Comparison of ENCODE assay signal across 15 mouse cellular contexts in genomic region chr4:147417157-147417778, GRCm38 (mm10). TPM values are rescaled to one million over a fixed set of nuclear protein-coding genes. Genes with fewer than 3 reads are reported as not detected.
DNase-seq lines count a peak whose midpoint lies in the region; ATAC-seq and TF ChIP-seq lines count a peak whose summit lies in the region.
"Had no signal": no experiment of that assay in that cellular context is flagged by ENCODE, and none has a peak within 500 bp of the region (broad histone marks: within the 10 kb centered on the region; RNA-seq: fewer than 3 reads in every experiment).

No protein-coding gene starts in this region.

- no peak overlapping the region for H3K9ac ChIP-seq in forebrain, embryonic 12.5 days
- no peak overlapping the region for H3K9ac ChIP-seq in liver, embryonic 12.5 days
- H3K9ac ChIP-seq in liver, postnatal 0 days (replicated peaks): no peak overlapping the region
- H3K9ac ChIP-seq in hindbrain, embryonic 13.5 days: no peak overlapping the region
- no peak overlapping the region for H3K9ac ChIP-seq in midbrain, postnatal 0 days (replicated peaks; ENCODE audit: low read length, poor library complexity, severe bottlenecking)

- H3K4me3 ChIP-seq in forebrain, embryonic 10.5 days: no peak overlapping the region
- H3K4me3 ChIP-seq in forebrain, embryonic 12.5 days (replicated peaks): no peak overlapping the region
- H3K4me3 ChIP-seq in liver, embryonic 12.5 days: no peak overlapping the region
- no peak overlapping the region for H3K4me3 ChIP-seq in liver, postnatal 0 days (ENCODE audit: low read depth, low read length)
- no peak overlapping the region for H3K4me3 ChIP-seq in hindbrain, embryonic 13.5 days
- no peak overlapping the region for H3K4me3 ChIP-seq in midbrain, postnatal 0 days (ENCODE audit: low read depth, low read length)

- TF ChIP-seq CTCF in liver, postnatal 0 days (IDR thresholded peaks at IDR 0.05; ENCODE audit: low read depth): no peak
- TF ChIP-seq CTCF in midbrain, postnatal 0 days (IDR thresholded peaks at IDR 0.05): no peak

- no peaks in the 10 kb centered on the region for H3K36me3 ChIP-seq in forebrain, embryonic 10.5 days (replicated peaks)
- H3K36me3 ChIP-seq in forebrain, embryonic 12.5 days (replicated peaks): no peaks in the 10 kb centered on the region
- no peaks in the 10 kb centered on the region for H3K36me3 ChIP-seq in liver, embryonic 12.5 days
- H3K36me3 ChIP-seq in liver, postnatal 0 days (replicated peaks; ENCODE audit: insufficient read depth, low read length): no peaks in the 10 kb centered on the region
- no peaks in the 10 kb centered on the region for H3K36me3 ChIP-seq in hindbrain, embryonic 13.5 days
- H3K36me3 ChIP-seq in midbrain, postnatal 0 days (ENCODE audit: insufficient read depth, low read length): no peaks in the 10 kb centered on the region

- H3K4me1 ChIP-seq in forebrain, embryonic 10.5 days: no peaks in the 10 kb centered on the region
- H3K4me1 ChIP-seq in forebrain, embryonic 12.5 days: no peaks in the 10 kb centered on the region
- no peaks in the 10 kb centered on the region for H3K4me1 ChIP-seq in liver, embryonic 12.5 days
- no peaks in the 10 kb centered on the region for H3K4me1 ChIP-seq in liver, postnatal 0 days (ENCODE audit: insufficient read depth)
- H3K4me1 ChIP-seq in hindbrain, embryonic 13.5 days (replicated peaks): no peaks in the 10 kb centered on the region
- no peaks in the 10 kb centered on the region for H3K4me1 ChIP-seq in midbrain, postnatal 0 days (ENCODE audit: insufficient read depth, low read length)

- ATAC-seq in forebrain, embryonic 12.5 days (ENCODE audit: low FRiP score): no peak; the same call in 1 of the 2 replicates
- ATAC-seq in liver, embryonic 12.5 days: 0 out of 2 replicates have a peak, but pooled peaks have one; percentile 25
- no peak for ATAC-seq in liver, postnatal 0 days
- ATAC-seq in hindbrain, embryonic 13.5 days (ENCODE audit: low FRiP score): peak; percentile 58
- ATAC-seq in midbrain, postnatal 0 days (ENCODE audit: low FRiP score): peak; percentile 4; the same call in 1 of the 2 replicates

- TF ChIP-seq EP300 in liver, postnatal 0 days (IDR thresholded peaks at IDR 0.05; ENCODE audit: low read depth): no peak

- H3K4me2 ChIP-seq in forebrain, embryonic 12.5 days: no peak overlapping the region
- H3K4me2 ChIP-seq in liver, embryonic 12.5 days: no peak overlapping the region
- no peak overlapping the region for H3K4me2 ChIP-seq in liver, postnatal 0 days (ENCODE audit: low read depth, low read length)
- no peak overlapping the region for H3K4me2 ChIP-seq in hindbrain, embryonic 13.5 days
- H3K4me2 ChIP-seq in midbrain, postnatal 0 days (ENCODE audit: low read depth, low read length, poor library complexity, severe bottlenecking): no peak overlapping the region

- WGBS in forebrain, embryonic 10.5 days: 62% methylated on average over 8 of the region's 8 CpGs
- WGBS in forebrain, embryonic 12.5 days: 62% methylated on average over 8 of the region's 8 CpGs
- 48% methylated on average over 7 of the region's 8 CpGs for WGBS in liver, embryonic 12.5 days (ENCODE audit: insufficient replicate concordance)
- WGBS in liver, postnatal 0 days (ENCODE audit: insufficient replicate concordance): 53% methylated on average over 8 of the region's 8 CpGs
- WGBS in hindbrain, embryonic 13.5 days: 56% methylated on average over 8 of the region's 8 CpGs
- 66% methylated on average over 8 of the region's 8 CpGs for WGBS in midbrain, postnatal 0 days

- H3K9me3 ChIP-seq in forebrain, embryonic 10.5 days: peaks cover 59% of the 10 kb centered on the region
- peaks cover 61% of the 10 kb centered on the region for H3K9me3 ChIP-seq in forebrain, embryonic 12.5 days
- H3K9me3 ChIP-seq in liver, embryonic 12.5 days (replicated peaks): peaks cover 42% of the 10 kb centered on the region
- H3K9me3 ChIP-seq in liver, postnatal 0 days (ENCODE audit: low read length): peaks cover 18% of the 10 kb centered on the region
- H3K9me3 ChIP-seq in hindbrain, embryonic 13.5 days: peaks cover 56% of the 10 kb centered on the region
- H3K9me3 ChIP-seq in midbrain, postnatal 0 days (ENCODE audit: low read length): peaks cover 59% of the 10 kb centered on the region

- H3K27me3 ChIP-seq in forebrain, embryonic 10.5 days (ENCODE audit: poor library complexity, severe bottlenecking): no peaks in the 10 kb centered on the region
- H3K27me3 ChIP-seq in forebrain, embryonic 12.5 days: no peaks in the 10 kb centered on the region
- no peaks in the 10 kb centered on the region for H3K27me3 ChIP-seq in liver, embryonic 12.5 days (replicated peaks)
- no peaks in the 10 kb centered on the region for H3K27me3 ChIP-seq in liver, postnatal 0 days (ENCODE audit: insufficient read depth, low read length)
- no peaks in the 10 kb centered on the region for H3K27me3 ChIP-seq in hindbrain, embryonic 13.5 days
- H3K27me3 ChIP-seq in midbrain, postnatal 0 days (ENCODE audit: insufficient read depth, low read length): no peaks in the 10 kb centered on the region

- H3K27ac ChIP-seq in forebrain, embryonic 10.5 days: no peak overlapping the region
- no peak overlapping the region for H3K27ac ChIP-seq in forebrain, embryonic 12.5 days
- H3K27ac ChIP-seq in liver, embryonic 12.5 days: no peak overlapping the region
- no peak overlapping the region for H3K27ac ChIP-seq in liver, postnatal 0 days (ENCODE audit: low read depth)
- no peak overlapping the region for H3K27ac ChIP-seq in hindbrain, embryonic 13.5 days
- no peak overlapping the region for H3K27ac ChIP-seq in midbrain, postnatal 0 days (ENCODE audit: low read depth, low read length)
- H3K27ac ChIP-seq: macrophage had no signal

- DNase-seq in forebrain, embryonic 10.5 days (ENCODE audit: extremely low spot score, low spot score): peak; percentile 31
- DNase-seq in liver, postnatal 0 days: no peak
- DNase-seq in midbrain, postnatal 0 days (ENCODE audit: low spot score): no peak
- no peak for DNase-seq in frontal cortex, postnatal 10 days (ENCODE audit: low spot score in 2 of 2)
- DNase-seq in layer of hippocampus, adult 18-20 months (ENCODE audit: low spot score in 2 of 2): no peak
- DNase-seq: kidney, adult 9 months; thymus, postnatal 4 days had no signal

RNA-seq across cellular contexts. Expression of gene Zfp978, which starts 56.2 kb away (rescaled TPM):
- 0.30 TPM in 1 of 2 replicates, not detected in the other for polyA plus RNA-seq in forebrain, embryonic 10.5 days (2016; fragmentation: Nextera tagmentation; extraction: Ambion mirVana)
- polyA plus RNA-seq in forebrain, embryonic 12.5 days (2016; fragmentation: Nextera tagmentation; extraction: Ambion mirVana): not detected in 2 replicates
- 0.26 and 0.32 TPM in 2 replicates for polyA plus RNA-seq in liver, embryonic 12.5 days (2016; fragmentation: Nextera tagmentation; extraction: Ambion mirVana)
- polyA plus RNA-seq in liver, postnatal 0 days (2015; fragmentation: Nextera tagmentation; extraction: Ambion mirVana): not detected in 2 replicates
- not detected in 2 replicates for polyA plus RNA-seq in hindbrain, embryonic 13.5 days (2015; fragmentation: Nextera tagmentation; extraction: Ambion mirVana)
- total RNA-seq in midbrain, postnatal 0 days (2014; rRNA removed): not detected in 2 replicates
- polyA plus RNA-seq in midbrain, postnatal 0 days (2015; fragmentation: Nextera tagmentation; extraction: Ambion mirVana): not detected in 2 replicates
- total RNA-seq in layer of hippocampus, adult 18-20 months (2021): not detected
- total RNA-seq: left cerebral cortex, postnatal 10 days had no signal
- polyA plus RNA-seq: brain, embryonic 14.5 days; gonadal fat pad, adult 2 months; macrophage; small intestine, adult 2 months had no signal

Comparison
In these comparisons a context has a peak if more than half of its experiments do, and no peak if none do; other contexts are left out.
1. ATAC-seq: peak in liver, embryonic 12.5 days (single experiment), hindbrain, embryonic 13.5 days (single experiment) and midbrain, postnatal 0 days (single experiment); none in forebrain, embryonic 12.5 days (single experiment) and liver, postnatal 0 days (single experiment).